Mouse (Mus musculus): Measurements from ENCODE around the gene Dlgap1. TPM values are rescaled to one million over a fixed set of nuclear protein-coding genes. Genes with fewer than 3 reads are reported as not detected.
"Not testable (repeated sequence)": the region's sequence is repeated elsewhere in the genome, so short reads cannot be mapped to it uniquely, and the experiment has no call there.

Dlgap1 gene
- polyA plus RNA-seq, 1 experiment from 2014 or later = 34.9 TPM

DNA sequence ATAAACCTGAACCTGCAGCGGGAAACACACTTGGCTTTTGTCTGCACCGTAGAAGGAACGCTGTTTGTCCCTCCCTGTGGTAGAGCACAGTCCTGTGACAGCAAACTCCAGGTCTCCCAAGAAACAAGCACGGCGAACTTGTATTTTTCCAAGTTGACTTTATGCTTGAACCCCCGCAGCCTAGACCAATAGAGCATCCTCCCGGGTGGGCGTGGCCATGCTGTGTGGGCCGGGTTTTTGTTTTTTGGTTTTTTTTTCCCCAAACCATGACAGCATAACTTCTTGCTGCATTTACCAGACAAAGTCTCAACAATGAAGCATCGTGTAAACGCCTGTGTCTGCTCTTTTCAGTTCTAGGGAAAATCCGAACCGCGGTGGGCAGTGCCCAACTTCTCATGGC is 840.0 kb downstream of the Dlgap1 start:
- ATAC-seq (ENCODE audit: low FRiP score) (no peak), DNase-seq (ENCODE audit: low spot score) (no peak)
- H3K9ac ChIP-seq = no peak overlapping the region
- WGBS = 30% methylated on average over 14 of the region's 14 CpGs
- H3K27me3 ChIP-seq (ENCODE audit: control insufficient read depth, insufficient read depth, low read length) = peaks cover 4% of the 10 kb centered on the region; the same call in 1 of the 2 replicates
- H3K9me3 ChIP-seq (ENCODE audit: control insufficient read depth, low read length) = no peaks in the 10 kb centered on the region
- H3K4me1 ChIP-seq (replicated peaks; ENCODE audit: control insufficient read depth, insufficient read depth, low read length) = no peaks in the 10 kb centered on the region
- no peak overlapping the region for H3K27ac ChIP-seq
- no peaks in the 10 kb centered on the region for H3K36me3 ChIP-seq (replicated peaks; ENCODE audit: control insufficient read depth, insufficient read depth)
- H3K4me2 ChIP-seq (replicated peaks) = no peak overlapping the region
- no peak overlapping the region for H3K4me3 ChIP-seq (replicated peaks; ENCODE audit: low read length)

DNA sequence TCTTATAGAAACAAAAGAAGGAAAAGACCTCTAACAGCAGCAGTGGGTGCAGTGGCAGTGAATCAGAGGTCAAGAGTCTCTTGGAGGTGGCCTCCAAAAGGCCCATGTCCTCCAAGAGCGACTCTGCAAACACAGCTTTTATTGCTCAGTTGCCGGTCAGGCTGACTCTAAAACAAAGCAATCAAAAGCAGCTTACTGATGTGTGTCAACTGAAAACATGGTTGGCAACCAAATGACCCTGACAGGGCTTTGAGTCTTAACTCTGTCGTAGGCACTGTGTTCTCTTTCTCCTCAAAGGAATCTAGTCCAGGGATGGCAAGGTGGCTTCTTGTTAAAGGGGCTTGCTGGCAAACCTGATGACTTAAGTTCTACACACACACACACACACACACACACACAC is 840.9 kb downstream of the Dlgap1 start:
- no peaks in the 10 kb centered on the region for H3K9me3 ChIP-seq (ENCODE audit: control insufficient read depth, low read length)
- 23% methylated on average over 3 of the region's 3 CpGs for WGBS
- no peaks in the 10 kb centered on the region for H3K4me1 ChIP-seq (replicated peaks; ENCODE audit: control insufficient read depth, insufficient read depth, low read length)
- H3K36me3 ChIP-seq (replicated peaks; ENCODE audit: control insufficient read depth, insufficient read depth) = no peaks in the 10 kb centered on the region
- no peak overlapping the region for H3K4me3 ChIP-seq (replicated peaks; ENCODE audit: low read length)
- no peak for DNase-seq (ENCODE audit: low spot score)
- H3K27ac ChIP-seq = no peak overlapping the region
- H3K4me2 ChIP-seq (replicated peaks) = no peak overlapping the region
- peaks cover 4% of the 10 kb centered on the region; the same call in 1 of the 2 replicates for H3K27me3 ChIP-seq (ENCODE audit: control insufficient read depth, insufficient read depth, low read length)
- no peak for ATAC-seq (ENCODE audit: low FRiP score)
- no peak overlapping the region for H3K9ac ChIP-seq

DNA sequence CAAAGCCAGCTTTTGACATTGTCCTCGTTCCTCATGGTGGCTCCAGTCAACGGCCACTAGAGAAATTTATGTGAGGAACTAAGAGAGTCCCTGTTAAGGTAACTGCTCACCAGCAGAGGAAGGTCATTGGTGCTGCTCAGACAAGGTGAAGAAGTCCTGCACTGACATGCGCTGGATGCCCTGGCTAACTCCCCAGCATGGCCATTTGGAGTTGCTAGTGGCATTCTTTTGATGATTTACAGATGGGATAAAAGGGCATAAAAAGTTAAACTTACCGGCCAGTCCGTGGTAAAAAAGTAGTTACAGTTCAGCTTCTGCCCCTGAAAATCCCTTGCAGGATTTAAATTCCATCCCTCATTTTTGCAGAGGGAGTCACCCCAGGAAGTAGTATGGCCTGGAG is 841.9 kb downstream of the Dlgap1 start:
- ATAC-seq (ENCODE audit: low FRiP score) = no peak
- WGBS = 85% methylated on average over 5 of the region's 5 CpGs

DNA sequence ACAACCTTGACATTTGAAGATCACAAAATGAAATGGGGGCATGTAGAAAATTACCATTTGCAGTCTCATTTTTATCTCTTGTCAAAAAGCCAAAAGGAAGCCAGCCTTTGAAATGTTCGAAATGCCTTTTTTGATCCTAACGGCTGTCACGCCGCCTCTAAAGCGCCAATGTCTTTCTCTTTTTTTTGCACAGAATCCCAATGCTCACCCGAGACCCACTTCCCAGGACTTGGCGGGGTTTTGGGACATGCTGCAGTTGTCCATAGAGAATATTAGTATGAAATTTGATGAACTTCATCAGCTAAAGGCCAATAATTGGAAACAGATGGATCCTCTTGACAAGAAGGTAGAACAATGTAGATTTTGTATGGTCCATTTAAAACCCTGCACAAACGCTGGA is 846.1 kb downstream of the Dlgap1 start:
- H3K4me1 ChIP-seq (replicated peaks; ENCODE audit: control insufficient read depth, insufficient read depth, low read length) = no peaks in the 10 kb centered on the region
- no peaks in the 10 kb centered on the region for H3K9me3 ChIP-seq (ENCODE audit: control insufficient read depth, low read length)
- H3K36me3 ChIP-seq (replicated peaks; ENCODE audit: control insufficient read depth, insufficient read depth) = no peaks in the 10 kb centered on the region
- ATAC-seq (ENCODE audit: low FRiP score) (no peak), DNase-seq (ENCODE audit: low spot score) (no peak)
- WGBS = 41% methylated on average over 8 of the region's 8 CpGs
- no peak overlapping the region for H3K4me3 ChIP-seq (replicated peaks; ENCODE audit: low read length)
- peaks cover 40% of the 10 kb centered on the region for H3K27me3 ChIP-seq (ENCODE audit: control insufficient read depth, insufficient read depth, low read length)
- no peak overlapping the region for H3K4me2 ChIP-seq (replicated peaks)
- H3K27ac ChIP-seq = no peak overlapping the region
- H3K9ac ChIP-seq = no peak overlapping the region

More for the DNA sequence above, 841.9 kb downstream of the Dlgap1 start:
- Histone ChIP-seq H3K36me3 (replicated peaks; ENCODE audit: control insufficient read depth, insufficient read depth) (no peaks in the 10 kb centered on the region), H3K4me2 (replicated peaks) (no peak overlapping the region), H3K9ac (no peak overlapping the region), H3K9me3 (ENCODE audit: control insufficient read depth, low read length) (no peaks in the 10 kb centered on the region), H3K27ac (no peak overlapping the region), H3K4me1 (replicated peaks; ENCODE audit: control insufficient read depth, insufficient read depth, low read length) (no peaks in the 10 kb centered on the region), H3K4me3 (replicated peaks; ENCODE audit: low read length) (no peak overlapping the region), H3K27me3 (ENCODE audit: control insufficient read depth, insufficient read depth, low read length) (peaks cover 6% of the 10 kb centered on the region; the same call in 1 of the 2 replicates)
- no peak for DNase-seq (ENCODE audit: low spot score)

DNA sequence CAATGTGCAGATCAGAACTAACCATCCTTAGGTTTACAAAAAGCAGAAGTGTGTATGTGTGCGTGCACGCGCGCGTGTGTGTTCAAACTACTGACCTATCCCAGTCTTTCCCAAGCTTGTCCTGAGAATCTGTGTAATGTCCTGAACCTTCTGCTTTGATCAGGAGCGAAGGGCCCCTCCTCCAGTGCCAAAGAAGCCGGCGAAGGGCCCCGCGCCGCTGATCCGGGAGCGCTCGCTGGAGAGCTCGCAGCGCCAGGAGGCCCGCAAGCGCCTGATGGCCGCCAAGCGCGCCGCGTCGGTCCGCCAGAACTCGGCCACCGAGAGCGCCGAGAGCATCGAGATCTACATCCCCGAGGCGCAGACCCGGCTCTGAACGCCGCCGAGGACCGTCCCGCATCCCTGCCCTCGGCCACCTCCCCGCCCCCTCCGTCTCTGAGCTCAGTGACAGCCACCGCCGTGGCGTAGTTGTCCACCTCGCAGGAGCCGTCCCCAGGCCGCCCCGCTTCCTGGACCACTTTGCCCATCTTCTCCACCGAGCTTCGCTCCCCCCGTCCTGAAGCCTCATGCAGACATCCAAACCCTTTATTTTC is 849.1 kb downstream of the Dlgap1 start:
- peak overlapping the region; percentile 48 for H3K9ac ChIP-seq

DNA sequence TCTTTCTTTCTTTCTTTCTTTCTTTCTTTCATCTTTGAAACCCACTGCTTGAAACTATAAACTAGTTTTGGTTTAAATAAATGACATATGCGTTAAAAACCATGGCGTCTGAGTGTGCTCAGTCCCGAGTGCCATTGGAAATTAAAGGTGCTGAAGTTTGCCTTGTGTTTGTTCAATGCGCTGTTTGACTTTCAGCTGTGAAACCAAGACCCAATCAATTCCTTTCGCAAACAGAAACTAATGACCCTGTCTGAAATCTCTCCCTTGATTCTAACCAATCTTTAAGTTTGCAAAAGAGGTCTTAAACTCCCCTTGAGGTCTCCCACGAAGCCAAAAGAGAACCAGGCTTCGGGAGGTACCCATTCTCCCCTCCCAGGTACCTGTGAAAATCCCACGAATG is 854.2 kb downstream of the Dlgap1 start:
- no peaks in the 10 kb centered on the region for H3K36me3 ChIP-seq (replicated peaks; ENCODE audit: control insufficient read depth, insufficient read depth)
- WGBS = 87% methylated on average over 8 of the region's 8 CpGs
- H3K27ac ChIP-seq = no peak overlapping the region
- no peak overlapping the region for H3K4me3 ChIP-seq (replicated peaks; ENCODE audit: low read length)
- H3K9me3 ChIP-seq (ENCODE audit: control insufficient read depth, low read length) = no peaks in the 10 kb centered on the region
- H3K9ac ChIP-seq = no peak overlapping the region
- DNase-seq (ENCODE audit: low spot score) (no peak), ATAC-seq (ENCODE audit: low FRiP score) (no peak)
- H3K4me2 ChIP-seq (replicated peaks) = no peak overlapping the region
- no peaks in the 10 kb centered on the region for H3K4me1 ChIP-seq (replicated peaks; ENCODE audit: control insufficient read depth, insufficient read depth, low read length)
- peaks cover 22% of the 10 kb centered on the region for H3K27me3 ChIP-seq (ENCODE audit: control insufficient read depth, insufficient read depth, low read length)

More for the DNA sequence above, 849.1 kb downstream of the Dlgap1 start:
- Histone ChIP-seq H3K4me1 (replicated peaks; ENCODE audit: control insufficient read depth, insufficient read depth, low read length) (no peaks in the 10 kb centered on the region), H3K36me3 (replicated peaks; ENCODE audit: control insufficient read depth, insufficient read depth) (no peaks in the 10 kb centered on the region), H3K27ac (no peak overlapping the region), H3K4me3 (replicated peaks; ENCODE audit: low read length) (peak overlapping the region; percentile 43), H3K4me2 (replicated peaks) (peak overlapping the region; percentile 72), H3K27me3 (ENCODE audit: control insufficient read depth, insufficient read depth, low read length) (peaks cover 45% of the 10 kb centered on the region), H3K9me3 (ENCODE audit: control insufficient read depth, low read length) (no peaks in the 10 kb centered on the region)
- WGBS = 3% methylated on average over 51 of the region's 51 CpGs
- ATAC-seq (ENCODE audit: low FRiP score) (peak; percentile 55; the same call in 1 of the 2 replicates), DNase-seq (ENCODE audit: low spot score) (no peak)

DNA sequence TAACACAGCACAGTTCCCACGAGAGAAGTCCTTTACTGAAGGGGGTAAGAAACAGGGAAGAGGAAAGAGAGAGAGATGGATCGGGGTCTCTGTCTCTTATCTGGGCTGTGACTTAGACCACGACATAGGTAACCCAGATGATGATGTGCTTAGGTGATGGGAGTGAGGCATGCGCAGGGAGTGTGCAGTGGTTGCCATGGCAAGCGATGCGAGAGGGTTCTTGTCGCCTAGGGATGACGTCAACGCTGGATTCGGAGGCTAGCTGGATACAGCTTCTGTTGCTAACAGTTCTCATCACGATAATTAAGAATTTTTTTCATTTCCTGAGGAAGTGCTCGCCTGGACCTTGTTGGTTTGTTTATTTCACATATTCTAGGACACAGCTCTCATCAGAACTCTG is 857.4 kb downstream of the Dlgap1 start:
- no peak for DNase-seq (ENCODE audit: low spot score)
- Histone ChIP-seq H3K9me3 (ENCODE audit: control insufficient read depth, low read length) (no peaks in the 10 kb centered on the region), H3K27ac (no peak overlapping the region), H3K4me1 (replicated peaks; ENCODE audit: control insufficient read depth, insufficient read depth, low read length) (no peaks in the 10 kb centered on the region), H3K27me3 (ENCODE audit: control insufficient read depth, insufficient read depth, low read length) (no peaks in the 10 kb centered on the region), H3K4me2 (replicated peaks) (no peak overlapping the region), H3K4me3 (replicated peaks; ENCODE audit: low read length) (no peak overlapping the region), H3K36me3 (replicated peaks; ENCODE audit: control insufficient read depth, insufficient read depth) (no peaks in the 10 kb centered on the region), H3K9ac (no peak overlapping the region)
- 83% methylated on average over 12 of the region's 12 CpGs for WGBS
- no peak for ATAC-seq (ENCODE audit: low FRiP score)

DNA sequence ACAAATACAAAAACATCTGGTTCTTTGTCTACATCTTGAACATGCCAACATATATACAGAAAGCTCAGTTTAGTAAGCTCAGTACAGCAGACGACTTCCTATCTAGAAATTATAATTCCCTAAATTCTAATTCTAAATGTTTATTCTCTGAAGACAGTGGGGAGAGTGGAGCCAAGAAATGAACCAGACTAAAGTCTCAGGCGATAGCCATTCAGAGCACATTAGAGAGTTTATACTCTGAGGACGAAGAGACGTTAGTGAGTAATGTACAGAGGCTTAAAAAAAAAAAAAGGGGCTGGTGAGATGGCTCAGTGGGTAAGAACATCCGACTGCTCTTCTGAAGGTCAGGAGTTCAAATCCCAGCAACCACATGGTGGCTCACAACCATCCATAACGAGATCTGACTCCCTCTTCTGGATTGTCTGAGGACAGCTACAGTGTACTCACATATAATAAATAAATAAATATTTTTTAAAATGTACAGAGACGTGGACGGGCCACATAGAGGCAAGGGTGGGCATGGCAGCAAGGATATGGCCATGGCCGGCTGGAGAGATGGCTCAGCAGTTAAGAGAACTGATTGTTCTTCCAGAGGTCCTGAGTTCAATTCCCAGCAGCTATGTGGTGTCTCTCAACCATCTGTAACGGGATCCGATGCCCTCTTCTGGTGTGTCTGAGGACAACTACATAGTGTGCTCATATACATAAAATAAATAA is 858.7 kb downstream of the Dlgap1 start:
- H3K4me3 ChIP-seq (replicated peaks; ENCODE audit: low read length); H3K4me2 ChIP-seq (replicated peaks); H3K4me1 ChIP-seq (replicated peaks; ENCODE audit: control insufficient read depth, insufficient read depth, low read length); H3K9ac ChIP-seq; DNase-seq (ENCODE audit: low spot score); H3K27ac ChIP-seq; H3K9me3 ChIP-seq (ENCODE audit: control insufficient read depth, low read length); H3K36me3 ChIP-seq (replicated peaks; ENCODE audit: control insufficient read depth, insufficient read depth); H3K27me3 ChIP-seq (ENCODE audit: control insufficient read depth, insufficient read depth, low read length); ATAC-seq (ENCODE audit: low FRiP score): not testable (repeated sequence)
- WGBS = 89% methylated on average over 11 of the region's 11 CpGs

DNA sequence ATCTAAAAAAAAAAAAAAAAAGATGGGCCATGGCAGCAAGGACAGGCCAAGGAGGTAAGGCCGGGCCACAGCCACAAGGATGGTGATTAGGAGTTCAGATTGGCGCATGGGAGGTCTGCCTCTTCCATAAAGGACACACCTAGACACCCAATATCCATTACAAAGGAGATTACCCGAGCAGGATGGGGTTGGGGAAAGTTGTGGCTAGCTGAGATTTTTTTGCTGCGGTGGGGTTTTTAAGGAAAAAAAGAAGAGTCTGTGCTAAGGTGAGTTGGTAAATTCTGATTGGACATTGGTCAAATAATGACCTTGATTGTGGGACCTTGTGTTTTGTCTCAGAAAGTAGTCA is 859.3 kb downstream of the Dlgap1 start:
- H3K36me3 ChIP-seq (replicated peaks; ENCODE audit: control insufficient read depth, insufficient read depth) = no peaks in the 10 kb centered on the region
- no peak overlapping the region for H3K4me3 ChIP-seq (replicated peaks; ENCODE audit: low read length)
- H3K27me3 ChIP-seq (ENCODE audit: control insufficient read depth, insufficient read depth, low read length) = no peaks in the 10 kb centered on the region
- no peaks in the 10 kb centered on the region for H3K4me1 ChIP-seq (replicated peaks; ENCODE audit: control insufficient read depth, insufficient read depth, low read length)
- H3K9me3 ChIP-seq (ENCODE audit: control insufficient read depth, low read length) = no peaks in the 10 kb centered on the region
- DNase-seq (ENCODE audit: low spot score) = no peak
- ATAC-seq (ENCODE audit: low FRiP score) = no peak
- H3K27ac ChIP-seq = no peak overlapping the region
- 76% methylated on average over 4 of the region's 4 CpGs for WGBS
- no peak overlapping the region for H3K4me2 ChIP-seq (replicated peaks)
- no peak overlapping the region for H3K9ac ChIP-seq
